ENCODE assay signal across 19 mouse cellular contexts in genomic region chr6:51424537-51424936, GRCm38 (mm10).
"Had no signal": no experiment of that assay in that cellular context is flagged by ENCODE, and none has a peak within 500 bp of the region (broad histone marks: within the 10 kb centered on the region; RNA-seq: fewer than 3 reads in every experiment).

No protein-coding gene starts in this region.

- H3K27me3 ChIP-seq: stomach, embryonic 15.5 days had no signal

- H3K9me3 ChIP-seq: limb, embryonic 10.5 days; limb, embryonic 13.5 days; stomach, embryonic 15.5 days had no signal

- H3K4me2 ChIP-seq: limb, embryonic 13.5 days; midbrain, embryonic 11.5 days; stomach, embryonic 15.5 days had no signal

- H3K27ac ChIP-seq: limb, embryonic 10.5 days; limb, embryonic 13.5 days; stomach, embryonic 15.5 days had no signal

- H3K9ac ChIP-seq: limb, embryonic 13.5 days; stomach, embryonic 15.5 days had no signal

- DNase-seq: kidney, adult 18-20 months; kidney, adult 9 months; kidney, postnatal 14 days; kidney, postnatal 4 days; lung, adult 2 months; lung, postnatal 14 days; lung, postnatal 4 days; midbrain, embryonic 14.5 days; right cerebral cortex, adult 18-20 months; right cerebral cortex, postnatal 25 days; spleen, adult 18-20 months; thymus, postnatal 36 days had no signal

- H3K4me3 ChIP-seq: limb, embryonic 10.5 days; limb, embryonic 13.5 days; megakaryocyte, embryonic 14.5 days; stomach, embryonic 15.5 days had no signal

- ATAC-seq: inflammation-experienced regulatory T-cells, adult 6 months; intestine, embryonic 16.5 days had no signal

- H3K36me3 ChIP-seq: limb, embryonic 10.5 days; limb, embryonic 13.5 days; stomach, embryonic 15.5 days had no signal

- H3K4me1 ChIP-seq: limb, embryonic 10.5 days; limb, embryonic 13.5 days; megakaryocyte, embryonic 14.5 days; stomach, embryonic 15.5 days had no signal
